Mouse (Mus musculus): Measurements from ENCODE around the gene Myo1h. TPM values are rescaled to one million over a fixed set of nuclear protein-coding genes. Genes with fewer than 3 reads are reported as not detected.
A peak's percentile ranks its signal among the peaks of the same experiment; 100 is the strongest.

Gene Myo1h
- polyA plus RNA-seq (2012; rRNA removed): 0.27 and 0.85 TPM in 2 replicates

DNA sequence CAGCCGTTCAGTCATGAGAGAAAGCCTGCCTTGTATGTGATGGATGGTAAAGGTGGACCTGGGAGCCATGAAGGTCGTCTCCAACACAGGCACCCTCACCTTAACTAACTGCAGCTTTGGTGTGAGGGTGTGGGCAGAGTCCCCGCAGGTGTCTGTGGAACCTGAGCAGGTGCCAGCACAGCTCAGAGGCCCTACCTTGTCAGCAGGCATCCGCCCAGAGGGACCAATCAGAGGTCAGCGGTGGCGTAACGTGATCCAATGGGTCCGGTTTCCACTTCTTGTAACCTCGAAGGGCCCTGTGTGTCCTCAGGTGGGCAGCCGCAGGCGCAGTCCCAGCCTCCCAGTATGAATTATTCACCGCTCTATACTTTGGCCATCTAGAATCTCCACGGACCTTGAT is at the start of gene Myo1h:
Myo1h (plus strand) TSS at position 293 of the 400 bp plus-strand sequence.
- WGBS: 30% methylated on average over 13 of the region's 13 CpGs
- Histone ChIP-seq H3K4me1 (ENCODE audit: control insufficient read depth, insufficient read depth, insufficient read length, low read length) (no peaks in the 10 kb centered on the region), H3K27me3 (ENCODE audit: control insufficient read depth, insufficient read depth, low read length) (peaks cover 7% of the 10 kb centered on the region; the same call in 1 of the 2 replicates), H3K27ac (ENCODE audit: insufficient read depth, low read depth, low read length) (no peak within 1 kb of the TSS), H3K36me3 (ENCODE audit: control insufficient read depth, insufficient read depth, low read length) (no peaks in the 10 kb centered on the region), H3K4me3 (ENCODE audit: low read depth, low read length) (no peak within 1 kb of the TSS)
- TF ChIP-seq POLR2A (IDR thresholded peaks at IDR 0.05; ENCODE audit: low read depth, low read length): no peak
- no peak for TF ChIP-seq CTCF (IDR thresholded peaks at IDR 0.05; ENCODE audit: extremely low read depth, insufficient read length, insufficient replicate concordance, low read depth, low read length)

DNA sequence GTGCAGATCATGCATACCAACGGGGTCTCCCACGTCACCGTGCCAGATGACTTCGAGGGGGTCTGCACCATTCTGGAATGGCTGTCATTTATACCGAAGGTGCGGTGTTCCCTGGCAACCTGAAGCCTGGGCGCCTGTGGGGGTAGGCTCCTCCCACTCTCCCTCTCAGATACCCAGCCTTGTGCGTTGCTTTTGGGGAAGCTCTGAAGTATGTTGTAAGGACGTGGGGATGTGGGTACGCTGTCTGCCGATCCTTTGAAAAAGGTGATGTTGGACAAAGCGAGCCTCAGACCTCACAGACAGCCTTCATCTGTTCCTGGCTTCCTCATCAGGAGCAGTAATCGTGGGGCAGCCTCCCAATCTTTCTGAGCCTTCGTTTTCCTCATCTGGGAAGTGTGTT is 49.2 kb upstream of the Myo1h start:
- H3K27me3 ChIP-seq (ENCODE audit: control insufficient read depth, insufficient read depth, low read length): no peaks in the 10 kb centered on the region
- H3K36me3 ChIP-seq (ENCODE audit: control insufficient read depth, insufficient read depth, low read length): no peaks in the 10 kb centered on the region
- no peak for TF ChIP-seq CTCF (IDR thresholded peaks at IDR 0.05; ENCODE audit: extremely low read depth, insufficient read length, insufficient replicate concordance, low read depth, low read length)
- no peak for TF ChIP-seq POLR2A (IDR thresholded peaks at IDR 0.05; ENCODE audit: low read depth, low read length)
- no peak overlapping the region for H3K4me3 ChIP-seq (ENCODE audit: low read depth, low read length)
- H3K4me1 ChIP-seq (ENCODE audit: control insufficient read depth, insufficient read depth, insufficient read length, low read length): no peaks in the 10 kb centered on the region
- H3K27ac ChIP-seq (ENCODE audit: insufficient read depth, low read depth, low read length): no peak overlapping the region
- WGBS: 48% methylated on average over 14 of the region's 14 CpGs

DNA sequence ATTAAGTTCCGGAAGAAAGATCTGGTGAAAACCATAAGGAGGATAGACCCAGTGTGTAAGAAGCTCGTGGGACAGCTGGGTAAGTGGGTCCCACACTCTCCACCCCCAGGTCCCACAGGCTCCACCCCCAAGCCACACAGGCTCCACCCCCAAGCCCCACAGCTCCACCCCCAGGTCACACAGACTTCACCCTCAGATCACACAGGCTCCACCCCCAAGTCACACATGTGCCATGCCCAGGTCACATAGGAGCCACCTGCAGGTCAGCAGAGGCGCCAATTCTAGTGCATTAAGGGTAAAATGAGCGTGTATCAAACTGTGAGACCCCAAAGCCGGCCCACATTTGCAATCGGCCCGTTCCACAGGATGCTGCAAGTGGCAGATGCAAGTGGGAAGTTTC is 42.5 kb upstream of the Myo1h start:
- no peak for TF ChIP-seq CTCF (IDR thresholded peaks at IDR 0.05; ENCODE audit: extremely low read depth, insufficient read length, insufficient replicate concordance, low read depth, low read length)
- TF ChIP-seq POLR2A (IDR thresholded peaks at IDR 0.05; ENCODE audit: low read depth, low read length): no peak
- WGBS: 64% methylated on average over 7 of the region's 7 CpGs
- no peaks in the 10 kb centered on the region for H3K36me3 ChIP-seq (ENCODE audit: control insufficient read depth, insufficient read depth, low read length)

DNA sequence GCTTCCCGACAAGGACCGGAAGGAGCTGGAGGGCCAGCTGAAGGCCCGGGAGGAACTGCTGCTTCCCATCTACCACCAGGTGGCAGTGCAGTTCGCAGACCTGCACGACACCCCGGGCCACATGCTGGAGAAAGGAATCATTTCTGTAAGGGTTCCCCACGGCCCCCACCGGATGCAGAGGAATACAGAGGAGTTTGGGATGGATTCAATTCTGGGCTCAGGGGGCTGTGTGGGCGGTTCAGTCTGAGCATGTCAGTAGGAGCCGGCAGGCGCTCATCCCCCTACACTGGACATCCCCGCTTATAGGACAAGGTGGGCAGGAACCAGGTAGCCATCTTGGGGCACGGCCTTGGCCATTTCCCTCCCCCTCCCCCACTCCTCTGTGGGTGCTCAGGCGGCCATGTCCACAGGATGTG is 40.8 kb upstream of the Myo1h start:
- Histone ChIP-seq H3K4me1 (ENCODE audit: control insufficient read depth, insufficient read depth, insufficient read length, low read length) (no peaks in the 10 kb centered on the region), H3K36me3 (ENCODE audit: control insufficient read depth, insufficient read depth, low read length) (no peaks in the 10 kb centered on the region), H3K27me3 (ENCODE audit: control insufficient read depth, insufficient read depth, low read length) (no peaks in the 10 kb centered on the region), H3K27ac (ENCODE audit: insufficient read depth, low read depth, low read length) (no peak overlapping the region), H3K4me3 (ENCODE audit: low read depth, low read length) (no peak overlapping the region)
- 20% methylated on average over 14 of the region's 14 CpGs for WGBS
- no peak for TF ChIP-seq POLR2A (IDR thresholded peaks at IDR 0.05; ENCODE audit: low read depth, low read length)
- TF ChIP-seq CTCF (IDR thresholded peaks at IDR 0.05; ENCODE audit: extremely low read depth, insufficient read length, insufficient replicate concordance, low read depth, low read length): peak; percentile 79; the same call in 1 of the 2 replicates

More for the DNA sequence above, 42.5 kb upstream of the Myo1h start:
- Histone ChIP-seq H3K27me3 (ENCODE audit: control insufficient read depth, insufficient read depth, low read length) (no peaks in the 10 kb centered on the region), H3K27ac (ENCODE audit: insufficient read depth, low read depth, low read length) (no peak overlapping the region), H3K4me3 (ENCODE audit: low read depth, low read length) (peak overlapping the region; percentile 24; the same call in 1 of the 2 replicates), H3K4me1 (ENCODE audit: control insufficient read depth, insufficient read depth, insufficient read length, low read length) (no peaks in the 10 kb centered on the region)

DNA sequence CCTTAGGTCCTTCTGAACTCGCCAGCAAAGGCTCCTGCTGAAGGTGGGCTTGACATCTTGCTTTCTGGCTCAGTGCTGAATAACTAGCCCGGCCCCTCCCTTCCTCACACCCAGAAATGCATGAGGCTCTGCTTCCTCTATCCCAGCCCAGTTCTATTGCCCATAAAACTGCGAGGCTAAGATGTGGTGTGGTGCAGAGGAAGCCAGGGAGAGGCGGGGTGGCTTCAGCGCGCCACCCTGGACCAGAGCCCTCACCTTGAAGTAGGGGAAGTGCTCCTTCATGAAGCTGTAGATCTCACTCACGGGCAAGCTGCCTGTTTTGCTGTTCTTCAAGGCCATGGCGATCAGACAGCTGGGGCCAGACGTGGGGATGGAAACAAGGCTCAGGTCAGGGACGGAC is 29.5 kb upstream of the Myo1h start:
- H3K27me3 ChIP-seq (ENCODE audit: control insufficient read depth, insufficient read depth, low read length): no peaks in the 10 kb centered on the region
- no peak overlapping the region for H3K27ac ChIP-seq (ENCODE audit: insufficient read depth, low read depth, low read length)
- TF ChIP-seq CTCF (IDR thresholded peaks at IDR 0.05; ENCODE audit: extremely low read depth, insufficient read length, insufficient replicate concordance, low read depth, low read length) (no peak), POLR2A (IDR thresholded peaks at IDR 0.05; ENCODE audit: low read depth, low read length) (no peak)
- 40% methylated on average over 10 of the region's 10 CpGs for WGBS
- no peak overlapping the region for H3K4me3 ChIP-seq (ENCODE audit: low read depth, low read length)
- no peaks in the 10 kb centered on the region for H3K36me3 ChIP-seq (ENCODE audit: control insufficient read depth, insufficient read depth, low read length)
- H3K4me1 ChIP-seq (ENCODE audit: control insufficient read depth, insufficient read depth, insufficient read length, low read length): no peaks in the 10 kb centered on the region

DNA sequence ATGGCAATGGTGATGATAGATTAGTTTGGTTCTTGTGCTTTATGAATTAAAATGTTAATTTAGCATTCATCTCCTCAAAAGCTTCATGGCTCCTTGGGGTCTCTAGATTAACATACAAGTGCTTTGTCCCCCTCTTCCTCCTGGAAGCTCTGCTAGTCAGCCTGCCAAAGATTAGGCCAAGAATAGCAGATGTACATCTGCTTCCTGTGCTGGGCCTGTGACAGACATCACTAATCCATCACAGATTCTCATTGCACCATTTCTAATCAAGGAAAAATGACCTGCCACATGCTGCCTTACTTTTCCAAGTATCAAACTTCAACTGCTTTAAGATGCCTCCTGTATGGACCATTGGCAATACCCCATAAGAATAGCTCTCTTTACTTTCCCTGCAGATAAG is 27.5 kb upstream of the Myo1h start:
- no peaks in the 10 kb centered on the region for H3K36me3 ChIP-seq (ENCODE audit: control insufficient read depth, insufficient read depth, low read length)
- no peaks in the 10 kb centered on the region for H3K27me3 ChIP-seq (ENCODE audit: control insufficient read depth, insufficient read depth, low read length)
- H3K4me1 ChIP-seq (ENCODE audit: control insufficient read depth, insufficient read depth, insufficient read length, low read length): no peaks in the 10 kb centered on the region
- no peak for TF ChIP-seq CTCF (IDR thresholded peaks at IDR 0.05; ENCODE audit: extremely low read depth, insufficient read length, insufficient replicate concordance, low read depth, low read length)
- TF ChIP-seq POLR2A (IDR thresholded peaks at IDR 0.05; ENCODE audit: low read depth, low read length): no peak
- no peak overlapping the region for H3K4me3 ChIP-seq (ENCODE audit: low read depth, low read length)
- no peak overlapping the region for H3K27ac ChIP-seq (ENCODE audit: insufficient read depth, low read depth, low read length)

DNA sequence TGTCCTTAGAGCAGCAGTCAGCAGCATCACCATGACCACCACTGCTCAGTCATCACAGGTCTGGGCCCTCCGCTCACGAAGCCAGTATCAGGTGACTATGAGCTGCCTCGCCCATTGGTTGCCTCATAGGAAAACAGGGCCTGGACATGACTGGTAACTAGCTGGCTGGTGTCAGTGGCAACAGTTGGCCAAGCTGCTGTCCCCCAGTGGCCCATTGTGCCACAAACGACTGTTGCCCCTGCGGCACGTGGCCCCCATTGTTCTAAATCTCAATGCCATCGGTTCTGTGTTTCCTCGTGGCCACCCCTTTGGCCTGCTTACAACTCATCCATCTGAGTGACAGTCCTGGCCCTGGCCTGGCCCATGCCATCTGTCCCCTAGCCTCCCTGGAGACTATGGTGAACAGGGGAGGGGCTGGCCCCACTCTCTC is 24.9 kb upstream of the Myo1h start:
- TF ChIP-seq POLR2A (IDR thresholded peaks at IDR 0.05; ENCODE audit: low read depth, low read length) (no peak), CTCF (IDR thresholded peaks at IDR 0.05; ENCODE audit: extremely low read depth, insufficient read length, insufficient replicate concordance, low read depth, low read length) (no peak)

More for the DNA sequence above, 24.9 kb upstream of the Myo1h start:
- no peak overlapping the region for H3K27ac ChIP-seq (ENCODE audit: insufficient read depth, low read depth, low read length)
- no peaks in the 10 kb centered on the region for H3K36me3 ChIP-seq (ENCODE audit: control insufficient read depth, insufficient read depth, low read length)
- H3K4me3 ChIP-seq (ENCODE audit: low read depth, low read length): no peak overlapping the region
- H3K4me1 ChIP-seq (ENCODE audit: control insufficient read depth, insufficient read depth, insufficient read length, low read length): no peaks in the 10 kb centered on the region
- H3K27me3 ChIP-seq (ENCODE audit: control insufficient read depth, insufficient read depth, low read length): no peaks in the 10 kb centered on the region; the same call in 1 of the 2 replicates
- 69% methylated on average over 8 of the region's 8 CpGs for WGBS
